Mouse (Mus musculus): ENCODE measurements around the gene Wdr63. TPM values are rescaled to one million over a fixed set of nuclear protein-coding genes. Genes with fewer than 3 reads are reported as not detected.
A peak's percentile ranks its signal among the peaks of the same experiment; 100 is the strongest.

The Wdr63 gene
- 0.24 and 0.40 TPM in 2 replicates for polyA plus RNA-seq (2016; fragmentation: Nextera tagmentation; extraction: Ambion mirVana)

GRCm38 (mm10) chr3:146107921-146108571 lies at the start of gene Wdr63:
Gene Wdr63 (minus strand): TSS chr3:146108130.
- H3K9me3 ChIP-seq: no peaks in the 10 kb centered on the region
- H3K4me3 ChIP-seq: peak within 1 kb of the TSS; percentile 60
- peak; percentile 69 for DNase-seq (ENCODE audit: low spot score)
- peaks cover 5% of the 10 kb centered on the region for H3K4me1 ChIP-seq
- H3K27ac ChIP-seq (replicated peaks): no peak within 1 kb of the TSS
- peaks cover 20% of the 10 kb centered on the region; the same call in 1 of the 2 replicates for H3K27me3 ChIP-seq (replicated peaks; ENCODE audit: low read depth, poor library complexity, severe bottlenecking)
- H3K36me3 ChIP-seq (replicated peaks): no peaks in the 10 kb centered on the region
- 12% methylated on average over 18 of the region's 18 CpGs for WGBS

DNA sequence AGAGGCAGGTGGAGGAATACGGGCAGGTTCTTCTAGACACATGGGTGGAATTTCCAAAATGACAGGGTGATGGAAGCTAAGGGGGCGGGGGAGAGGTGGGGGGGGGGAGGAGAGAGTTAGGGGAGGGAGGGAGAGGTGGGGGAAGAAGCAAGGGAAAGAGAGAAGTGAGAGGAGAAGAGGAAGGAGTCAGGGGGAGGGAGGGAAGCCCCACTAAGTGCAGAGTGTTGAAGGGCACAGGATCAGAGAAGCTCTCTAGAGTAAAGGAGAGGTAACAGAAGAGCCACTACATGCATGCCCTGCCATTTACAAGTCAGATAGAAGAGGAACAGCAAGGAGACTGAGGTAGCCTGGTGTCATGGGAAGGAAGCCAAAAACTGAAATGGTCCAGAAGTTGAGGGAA lies 48.9 kb upstream of the Wdr63 start:
- peaks cover 28% of the 10 kb centered on the region for H3K27me3 ChIP-seq (replicated peaks; ENCODE audit: low read depth, poor library complexity, severe bottlenecking)
- H3K9me3 ChIP-seq: no peaks in the 10 kb centered on the region
- no peak overlapping the region for H3K27ac ChIP-seq (replicated peaks)
- no peak overlapping the region for H3K4me3 ChIP-seq
- WGBS: 85% methylated on average over 2 of the region's 2 CpGs
- no peaks in the 10 kb centered on the region for H3K36me3 ChIP-seq (replicated peaks)
- peaks cover 12% of the 10 kb centered on the region for H3K4me1 ChIP-seq
- DNase-seq (ENCODE audit: low spot score): no peak

DNA sequence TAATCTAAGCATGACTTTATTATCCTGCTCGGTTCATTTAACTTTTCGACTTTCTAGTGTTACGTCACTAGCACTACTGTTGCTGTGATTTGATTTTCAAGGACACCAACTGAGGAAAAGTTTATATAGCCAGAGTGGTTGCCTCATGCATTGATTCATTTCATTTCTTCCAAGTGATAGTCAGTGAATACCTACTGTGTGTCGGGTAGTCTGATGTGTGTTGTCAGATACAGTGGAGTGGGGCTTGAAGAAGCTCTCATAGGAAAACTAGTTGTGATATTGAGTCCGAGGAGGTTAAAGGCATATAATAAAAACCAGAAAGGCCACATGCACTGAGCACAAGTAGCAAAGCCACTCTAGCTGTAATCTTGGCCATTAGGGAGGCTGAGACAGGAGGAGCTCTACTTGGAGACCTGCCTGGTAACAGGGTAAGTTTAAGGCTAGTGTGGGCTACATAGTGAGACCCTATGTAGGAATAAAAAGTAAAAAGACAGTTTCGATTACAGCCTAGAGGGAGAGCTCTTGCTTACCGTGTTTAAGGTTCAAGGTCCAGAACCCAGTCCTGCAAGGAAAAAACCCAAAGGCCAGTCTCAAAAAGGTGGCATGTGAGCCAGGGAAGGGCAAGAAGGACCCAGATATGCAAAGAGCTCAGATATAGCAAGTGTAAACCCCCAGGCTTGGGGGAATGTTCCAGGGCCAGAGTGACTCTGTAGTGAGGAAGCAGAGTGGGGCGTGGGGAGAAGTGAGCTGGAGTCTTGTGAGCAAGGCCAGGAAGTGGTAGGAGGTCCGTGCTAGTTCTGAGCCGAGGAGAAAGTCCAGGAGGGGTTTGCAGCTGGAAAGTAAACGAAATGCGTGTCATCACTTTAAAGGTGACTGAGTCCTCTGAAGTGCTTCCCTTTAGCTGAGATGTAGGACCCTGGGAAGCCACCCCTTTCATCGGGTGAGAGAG lies 48.0 kb upstream of the Wdr63 start:
- Histone ChIP-seq H3K27me3 (replicated peaks; ENCODE audit: low read depth, poor library complexity, severe bottlenecking) (peaks cover 37% of the 10 kb centered on the region), H3K9me3 (no peaks in the 10 kb centered on the region), H3K27ac (replicated peaks) (no peak overlapping the region), H3K4me3 (no peak overlapping the region), H3K36me3 (replicated peaks) (no peaks in the 10 kb centered on the region), H3K4me1 (peaks cover 12% of the 10 kb centered on the region)
- 78% methylated on average over 13 of the region's 13 CpGs for WGBS
- no peak for DNase-seq (ENCODE audit: low spot score)

DNA sequence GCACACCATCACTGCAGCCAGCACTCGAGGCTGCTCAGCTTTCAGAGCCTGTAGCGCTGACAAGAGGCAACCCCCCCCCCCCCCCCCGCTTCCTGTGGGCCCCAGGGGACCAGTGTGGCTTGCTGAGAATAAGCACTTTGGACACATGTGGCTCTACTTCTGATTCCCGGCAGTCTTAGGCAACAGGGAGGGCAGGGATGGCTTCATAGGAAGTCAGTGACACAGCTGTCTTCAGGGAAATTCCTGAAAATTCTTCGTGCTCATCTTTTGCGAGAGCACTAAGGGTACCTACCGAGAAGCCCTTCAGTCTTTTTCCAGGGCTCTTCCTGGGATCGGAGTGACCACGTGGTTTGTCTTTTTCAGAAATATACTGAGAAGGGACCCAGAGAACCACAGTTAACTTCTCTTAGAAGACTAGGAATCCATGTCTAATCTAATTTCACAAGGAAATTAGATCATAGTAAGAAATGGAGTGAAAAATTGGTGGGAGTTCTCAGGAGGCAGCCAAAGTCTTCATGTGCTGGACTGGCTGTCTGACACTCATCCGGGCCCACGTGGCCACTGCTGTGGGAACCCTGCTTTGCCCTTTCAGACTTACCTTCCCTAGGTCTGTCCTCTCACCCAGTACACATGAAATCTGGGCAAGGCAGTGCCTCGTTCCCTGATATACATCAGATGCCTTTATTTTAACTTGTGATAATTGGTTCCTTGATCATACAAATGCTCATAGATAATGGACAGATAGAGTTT lies 46.1 kb upstream of the Wdr63 start:
- peaks cover 55% of the 10 kb centered on the region for H3K27me3 ChIP-seq (replicated peaks; ENCODE audit: low read depth, poor library complexity, severe bottlenecking)
- H3K9me3 ChIP-seq: no peaks in the 10 kb centered on the region
- no peaks in the 10 kb centered on the region for H3K36me3 ChIP-seq (replicated peaks)
- peak overlapping the region; percentile 28; the same call in 1 of the 2 replicates for H3K4me3 ChIP-seq
- no peak overlapping the region for H3K27ac ChIP-seq (replicated peaks)
- peak; percentile 76 for DNase-seq (ENCODE audit: low spot score)
- H3K4me1 ChIP-seq: peaks cover 30% of the 10 kb centered on the region
- 26% methylated on average over 12 of the region's 12 CpGs for WGBS

- H3K4me3 ChIP-seq: no peak overlapping the region
- H3K9me3 ChIP-seq: no peaks in the 10 kb centered on the region
- H3K36me3 ChIP-seq (replicated peaks): no peaks in the 10 kb centered on the region
- WGBS: 82% methylated on average over 2 of the region's 2 CpGs
- H3K4me1 ChIP-seq: peaks cover 31% of the 10 kb centered on the region
- no peak for DNase-seq (ENCODE audit: low spot score)
- H3K27ac ChIP-seq (replicated peaks): no peak overlapping the region
- peaks cover 67% of the 10 kb centered on the region for H3K27me3 ChIP-seq (replicated peaks; ENCODE audit: low read depth, poor library complexity, severe bottlenecking)
These were observed 45.0 kb upstream of the Wdr63 start for GRCm38 (mm10) chr3:146152913-146153312.

DNA sequence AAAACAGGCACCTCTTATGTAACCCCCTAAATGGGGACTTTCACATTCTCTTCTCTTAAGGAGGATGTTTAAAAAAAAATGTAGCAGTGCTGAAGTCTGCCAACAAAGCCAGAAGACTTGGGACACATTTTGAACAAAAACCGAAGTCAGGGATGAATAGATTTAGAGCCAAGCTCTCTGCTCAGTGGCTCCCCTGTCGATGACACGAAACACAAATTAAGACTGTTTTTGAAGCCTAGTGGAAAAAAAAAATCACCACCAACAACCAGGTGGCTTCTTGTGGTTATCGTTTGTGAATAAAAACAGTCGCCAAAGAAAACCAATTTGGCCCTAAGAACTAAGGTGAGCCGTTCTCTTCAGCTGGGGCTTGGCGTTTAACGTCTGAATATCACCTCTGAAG lies 44.4 kb upstream of the Wdr63 start:
- no peak overlapping the region for H3K27ac ChIP-seq (replicated peaks)
- 87% methylated on average over 8 of the region's 8 CpGs for WGBS

DNA sequence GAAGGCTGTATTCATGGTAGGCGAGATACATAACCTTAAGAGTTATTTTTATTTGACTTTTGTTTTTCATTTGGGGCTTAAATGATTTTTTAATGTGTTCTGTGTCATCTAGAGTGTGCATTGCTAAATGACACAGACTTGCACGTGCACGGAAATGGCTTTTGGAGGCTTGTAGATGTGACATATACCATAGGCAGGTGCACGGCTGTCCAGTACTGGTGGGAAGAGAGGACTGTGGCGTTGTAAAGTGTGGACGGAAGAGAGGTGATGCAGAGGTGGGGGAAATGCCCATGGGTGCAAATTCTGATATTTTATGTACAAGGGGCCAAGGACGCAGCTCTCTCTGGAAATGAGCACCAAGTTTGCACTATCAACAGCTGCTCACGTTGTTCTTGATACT lies 43.8 kb upstream of the Wdr63 start:
- no peak overlapping the region for H3K4me3 ChIP-seq
- H3K4me1 ChIP-seq: peaks cover 31% of the 10 kb centered on the region
- no peak overlapping the region for H3K27ac ChIP-seq (replicated peaks)
- H3K36me3 ChIP-seq (replicated peaks): no peaks in the 10 kb centered on the region
- WGBS: 92% methylated on average over 8 of the region's 8 CpGs
- DNase-seq (ENCODE audit: low spot score): no peak
- H3K9me3 ChIP-seq: no peaks in the 10 kb centered on the region
- H3K27me3 ChIP-seq (replicated peaks; ENCODE audit: low read depth, poor library complexity, severe bottlenecking): peaks cover 61% of the 10 kb centered on the region

More for the DNA sequence above, 44.4 kb upstream of the Wdr63 start:
- no peak for DNase-seq (ENCODE audit: low spot score)
- Histone ChIP-seq H3K4me1 (peaks cover 31% of the 10 kb centered on the region), H3K4me3 (no peak overlapping the region), H3K9me3 (no peaks in the 10 kb centered on the region), H3K27me3 (replicated peaks; ENCODE audit: low read depth, poor library complexity, severe bottlenecking) (peaks cover 67% of the 10 kb centered on the region), H3K36me3 (replicated peaks) (no peaks in the 10 kb centered on the region)

GRCm38 (mm10) chr3:146151328-146151727 lies 43.4 kb upstream of the Wdr63 start:
- Histone ChIP-seq H3K27ac (replicated peaks) (no peak overlapping the region), H3K9me3 (no peaks in the 10 kb centered on the region), H3K4me3 (no peak overlapping the region), H3K36me3 (replicated peaks) (no peaks in the 10 kb centered on the region), H3K4me1 (peaks cover 31% of the 10 kb centered on the region), H3K27me3 (replicated peaks; ENCODE audit: low read depth, poor library complexity, severe bottlenecking) (peaks cover 57% of the 10 kb centered on the region)
- 91% methylated on average over 10 of the region's 10 CpGs for WGBS
- no peak for DNase-seq (ENCODE audit: low spot score)

GRCm38 (mm10) chr3:146150560-146150959 lies 42.6 kb upstream of the Wdr63 start:
- peak overlapping the region; percentile 59 for H3K4me3 ChIP-seq
- peaks cover 31% of the 10 kb centered on the region for H3K4me1 ChIP-seq
- DNase-seq (ENCODE audit: low spot score): peak; percentile 18
- no peaks in the 10 kb centered on the region for H3K36me3 ChIP-seq (replicated peaks)
- peaks cover 54% of the 10 kb centered on the region for H3K27me3 ChIP-seq (replicated peaks; ENCODE audit: low read depth, poor library complexity, severe bottlenecking)
- WGBS: 28% methylated on average over 11 of the region's 11 CpGs
- no peak overlapping the region for H3K27ac ChIP-seq (replicated peaks)
- no peaks in the 10 kb centered on the region for H3K9me3 ChIP-seq

- 0 out of 2 replicates have a peak, but pooled peaks cover 3% of the 10 kb centered on the region for H3K9me3 ChIP-seq
- H3K4me3 ChIP-seq: peak overlapping the region; percentile 59
- no peaks in the 10 kb centered on the region for H3K36me3 ChIP-seq (replicated peaks)
- H3K27ac ChIP-seq (replicated peaks): peak overlapping the region; percentile 45
- WGBS: 2% methylated on average over 26 of the region's 26 CpGs
- H3K4me1 ChIP-seq: peaks cover 31% of the 10 kb centered on the region
- H3K27me3 ChIP-seq (replicated peaks; ENCODE audit: low read depth, poor library complexity, severe bottlenecking): peaks cover 54% of the 10 kb centered on the region
- DNase-seq (ENCODE audit: low spot score): peak; percentile 51
These were observed 42.1 kb upstream of the Wdr63 start for GRCm38 (mm10) chr3:146150058-146150400.

DNA sequence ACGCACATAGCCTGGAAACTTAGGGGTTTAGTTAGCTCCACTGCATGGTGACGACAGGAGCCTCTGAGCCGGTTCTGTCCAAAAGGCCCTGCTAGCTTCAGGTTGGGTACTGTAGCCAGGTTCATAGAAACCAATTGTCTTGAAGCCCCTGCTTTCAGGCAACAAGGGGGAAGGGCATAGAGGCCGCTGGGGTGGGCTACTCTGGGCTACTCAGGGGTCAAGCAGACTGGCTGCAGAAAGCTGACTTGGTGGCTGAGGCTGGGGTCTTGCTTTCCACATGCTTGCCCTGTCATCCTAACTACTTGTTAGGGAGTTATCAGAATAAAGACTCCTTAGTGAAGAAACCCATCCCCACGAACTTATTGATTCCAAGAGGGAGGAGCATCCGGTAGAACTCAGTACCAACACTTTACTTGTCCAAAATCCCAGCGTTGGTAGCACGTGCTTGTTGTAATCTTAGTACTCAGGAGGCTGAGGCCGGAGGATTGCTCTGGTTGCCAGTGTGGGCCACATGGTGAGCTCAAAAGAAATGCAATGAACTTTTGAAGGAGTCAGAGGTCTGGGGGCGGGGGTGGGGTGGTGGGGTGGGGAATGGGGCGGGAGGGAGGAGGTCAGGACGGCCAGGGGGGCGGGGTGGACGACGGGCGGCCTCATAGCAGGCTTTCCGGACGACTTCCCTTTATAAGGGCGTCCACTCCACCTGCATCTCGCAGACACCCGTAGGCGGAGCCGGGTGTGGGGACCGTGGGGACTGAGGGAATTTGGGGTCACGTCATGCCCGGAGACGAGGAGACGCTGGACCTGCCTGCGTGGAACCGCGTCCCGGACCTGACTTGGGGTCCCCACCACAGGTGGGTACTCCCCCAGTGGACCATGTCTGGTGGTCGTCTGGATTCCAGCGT lies 41.5 kb upstream of the Wdr63 start, which contains the start of gene Mcoln2:
Gene Mcoln2, plus strand, starts transcription at position 678 of the 902 bp plus-strand sequence.
- Histone ChIP-seq H3K27me3 (replicated peaks; ENCODE audit: low read depth, poor library complexity, severe bottlenecking) (peaks cover 54% of the 10 kb centered on the region), H3K36me3 (replicated peaks) (no peaks in the 10 kb centered on the region), H3K4me1 (peaks cover 29% of the 10 kb centered on the region), H3K9me3 (0 out of 2 replicates have a peak, but pooled peaks cover 3% of the 10 kb centered on the region), H3K4me3 (peak within 1 kb of the TSS; percentile 59), H3K27ac (replicated peaks) (peak within 1 kb of the TSS; percentile 45)
- WGBS: 13% methylated on average over 34 of the region's 34 CpGs
- DNase-seq (ENCODE audit: low spot score): peak; percentile 16
